Mouse (Mus musculus) heart, postnatal 0 days (tissue): Measurements from ENCODE around the gene Rora. TPM values are rescaled to one million over a fixed set of nuclear protein-coding genes. Genes with fewer than 3 reads are reported as not detected.
A peak's percentile ranks its signal among the peaks of the same experiment; 100 is the strongest.

Experiments used
- ATAC-seq: fragments of 200-750 bp; cut with Nextera tagmentation; 2 replicates; pipeline ENCODE4 v1.8.0; 2017; ENCODE audit warnings: low read depth, moderate number of reproducible peaks, moderate library complexity; ENCODE audit not compliant: insufficient read depth
- DNase-seq: peaks from one replicate; pipeline ENCODE4 v3.0.0-alpha.2; 2016; ENCODE audit warnings: low spot score
- H3K27ac ChIP-seq: fragments of 300-500 bp; sonication (generic); 2 replicates; pipeline ENCODE4 v1.5.1; 2014; ENCODE audit warnings: low read depth, mild to moderate bottlenecking
- H3K27me3 ChIP-seq: fragments of 300-500 bp; sonication (generic); 2 replicates; pipeline ENCODE4 v1.6.1; 2014; ENCODE audit warnings: low read length, mixed read lengths; ENCODE audit not compliant: control insufficient read depth, insufficient read depth
- H3K36me3 ChIP-seq: fragments of 300-500 bp; sonication (generic); replicated peaks from 2 replicates; pipeline ENCODE4 v1.6.1; 2014; ENCODE audit warnings: low read length, mixed read lengths; ENCODE audit not compliant: control insufficient read depth, insufficient read depth
- H3K4me1 ChIP-seq: fragments of 300-500 bp; sonication (generic); 2 replicates; pipeline ENCODE4 v1.6.1; 2014; ENCODE audit warnings: antibody characterized with exemption; ENCODE audit not compliant: control insufficient read depth, insufficient read depth
- H3K4me2 ChIP-seq: fragments of 300-500 bp; sonication (generic); 2 replicates; pipeline ENCODE4 v1.6.1; 2014; ENCODE audit warnings: low read depth, mild to moderate bottlenecking, low read length, moderate library complexity
- H3K4me3 ChIP-seq: fragments of 300-500 bp; sonication (generic); 2 replicates; pipeline ENCODE4 v1.5.1; 2014; ENCODE audit warnings: low read depth, low read length
- H3K9ac ChIP-seq: fragments of 300-500 bp; sonication (generic); replicated peaks from 2 replicates; pipeline ENCODE4 v1.6.1; 2014; ENCODE audit warnings: low read depth, low read length, mixed read lengths
- H3K9me3 ChIP-seq: fragments of 300-500 bp; sonication (generic); replicated peaks from 2 replicates; pipeline ENCODE4 v1.6.1; 2016; ENCODE audit warnings: low read length; ENCODE audit not compliant: control insufficient read depth
- CTCF ChIP-seq: IDR thresholded peaks from 2 replicates; pipeline ENCODE4 v1.5.1; 2016; ENCODE audit warnings: antibody characterized with exemption, control low read depth, low read depth
- EP300 ChIP-seq: IDR thresholded peaks from 2 replicates; pipeline ENCODE4 v1.6.1; 2016; ENCODE audit warnings: antibody characterized with exemption, low read depth
- WGBS: fragments of 180-500 bp; shearing (Covaris S2); extraction: QIAGEN DNeasy Blood & Tissue Kit; methylation state at CpG from one replicate; pipeline ENCODE4 v1.1.7; 2014; 5-methylcytosine and 5-hydroxymethylcytosine counted together
- polyA plus RNA-seq: library from polyadenylated mRNA; unstranded; fragments of >200 nt; fragmentation: Nextera tagmentation; extraction: Ambion mirVana; gene quantifications from 2 replicates; pipeline ENCODE4 v1.2.1, GENCODE M21; 2015
- total RNA-seq: library from RNA; depleted of rRNA; stranded (reverse); fragments of >200 nt; gene quantifications from 2 replicates; pipeline ENCODE4 v1.2.3, GENCODE M21; 2014; ENCODE audit warnings: low replicate concordance

Gene Rora
- total and polyA plus RNA-seq, 2 experiments from 2014 or later: 7.9 to 9.8 TPM

GRCm38 (mm10) chr9:68998961-68999360 is 345.4 kb downstream of the Rora start:
- no peak overlapping the region for H3K4me3 ChIP-seq
- WGBS: 92% methylated on average over 9 of the region's 9 CpGs
- no peaks in the 10 kb centered on the region for H3K36me3 ChIP-seq
- no peak for ATAC-seq
- no peaks in the 10 kb centered on the region for H3K27me3 ChIP-seq
- no peak overlapping the region for H3K27ac ChIP-seq
- no peak overlapping the region for H3K4me2 ChIP-seq
- TF ChIP-seq EP300: no peak
- DNase-seq: no peak
- peaks cover 5% of the 10 kb centered on the region for H3K9me3 ChIP-seq
- no peak overlapping the region for H3K9ac ChIP-seq
- no peaks in the 10 kb centered on the region for H3K4me1 ChIP-seq

DNA sequence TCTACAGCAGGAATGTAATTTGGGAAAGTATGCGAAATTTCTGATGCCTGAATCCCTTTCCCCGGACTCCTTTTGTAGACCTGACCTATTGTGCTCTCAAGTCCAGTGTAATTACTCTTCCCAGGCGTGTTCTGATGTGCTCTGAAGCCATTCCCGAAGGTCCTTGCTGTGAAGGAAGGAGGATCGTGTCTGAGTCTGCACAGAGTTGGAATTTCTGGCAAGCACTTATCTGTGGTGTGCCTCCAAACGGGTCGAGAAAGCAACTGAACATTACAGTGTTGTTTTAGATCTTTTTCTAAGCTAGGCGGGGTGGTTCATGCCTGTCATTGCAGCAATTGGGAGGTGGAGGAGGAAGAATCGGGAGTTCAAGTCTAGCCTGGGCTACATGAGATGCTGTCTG is 350.9 kb downstream of the Rora start:
- WGBS: 34% methylated on average over 9 of the region's 9 CpGs
- Histone ChIP-seq H3K36me3 (no peaks in the 10 kb centered on the region), H3K4me3 (no peak overlapping the region), H3K9ac (no peak overlapping the region), H3K27ac (no peak overlapping the region), H3K4me1 (no peaks in the 10 kb centered on the region), H3K4me2 (no peak overlapping the region), H3K9me3 (no peaks in the 10 kb centered on the region), H3K27me3 (no peaks in the 10 kb centered on the region)
- no peak for ATAC-seq
- TF ChIP-seq EP300: no peak
- no peak for TF ChIP-seq CTCF
- DNase-seq: peak; percentile 9

DNA sequence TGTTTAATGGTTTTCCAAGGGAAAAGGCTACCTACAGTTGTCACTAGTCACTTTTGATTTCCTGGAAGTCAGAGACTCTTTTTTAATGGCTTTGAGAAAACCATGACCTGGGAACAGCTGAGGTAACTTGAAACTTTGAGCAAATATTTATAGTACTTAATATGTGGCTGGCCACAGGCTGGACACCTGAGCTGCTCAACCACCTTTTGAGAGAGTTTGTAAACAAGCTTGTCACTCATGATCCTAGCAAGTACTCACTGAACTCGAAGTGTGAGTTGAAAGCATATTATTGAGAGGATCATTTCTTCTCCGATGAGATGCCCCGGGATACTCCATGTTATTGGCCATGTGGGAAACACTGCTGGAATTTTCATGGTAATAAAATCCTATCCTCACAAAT is 353.1 kb downstream of the Rora start:
- no peak for TF ChIP-seq EP300
- no peak for TF ChIP-seq CTCF
- Histone ChIP-seq H3K9me3 (no peaks in the 10 kb centered on the region), H3K27ac (no peak overlapping the region), H3K36me3 (no peaks in the 10 kb centered on the region), H3K9ac (no peak overlapping the region), H3K27me3 (no peaks in the 10 kb centered on the region), H3K4me3 (no peak overlapping the region), H3K4me1 (no peaks in the 10 kb centered on the region), H3K4me2 (no peak overlapping the region)
- WGBS: 78% methylated on average over 3 of the region's 3 CpGs
- DNase-seq: no peak
- ATAC-seq: no peak

DNA sequence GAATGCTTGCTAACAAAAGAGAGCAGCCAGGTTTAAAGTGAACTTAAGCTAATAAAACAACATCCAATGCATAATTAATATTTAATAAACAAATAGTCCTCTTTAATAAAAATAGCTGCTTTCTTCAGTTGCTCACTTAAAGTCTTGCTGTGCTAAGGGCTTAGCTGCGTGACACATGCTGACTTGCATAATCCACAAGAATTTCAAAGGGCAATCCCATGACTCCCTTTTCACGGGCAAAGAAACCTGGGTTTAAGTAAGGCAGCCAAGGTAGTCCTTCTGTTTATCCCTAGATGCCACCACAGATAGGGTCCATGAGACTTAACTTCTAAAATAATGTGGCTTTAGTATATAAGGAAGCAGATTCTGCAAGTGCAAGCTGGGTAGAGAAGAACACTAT is 355.1 kb downstream of the Rora start:
- Histone ChIP-seq H3K4me1 (no peaks in the 10 kb centered on the region), H3K27me3 (no peaks in the 10 kb centered on the region), H3K9ac (no peak overlapping the region), H3K4me2 (no peak overlapping the region), H3K36me3 (no peaks in the 10 kb centered on the region), H3K9me3 (no peaks in the 10 kb centered on the region), H3K27ac (no peak overlapping the region), H3K4me3 (no peak overlapping the region)
- no peak for DNase-seq
- ATAC-seq: no peak
- TF ChIP-seq CTCF (no peak), EP300 (no peak)
- 74% methylated on average over 2 of the region's 2 CpGs for WGBS

DNA sequence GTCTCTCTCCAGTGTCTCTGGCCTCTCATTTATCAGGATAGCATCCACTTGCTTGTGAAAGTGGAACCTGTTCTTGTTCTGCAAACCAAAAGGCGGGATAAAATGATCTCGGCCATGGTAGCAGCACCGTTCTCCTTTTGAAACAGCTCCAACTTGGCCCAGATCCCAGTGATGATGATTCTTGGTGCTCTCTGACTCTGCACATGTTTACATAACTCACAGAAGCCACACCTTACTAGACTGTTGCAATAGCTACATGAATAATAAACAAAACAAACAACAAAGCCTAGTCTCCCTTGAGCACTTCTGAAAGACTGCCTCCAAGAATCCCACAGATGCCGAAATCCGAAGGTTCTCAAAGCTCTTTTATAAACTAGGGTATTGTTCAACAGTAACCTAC is 357.3 kb downstream of the Rora start:
- TF ChIP-seq EP300 (no peak), CTCF (no peak)
- Histone ChIP-seq H3K27ac (no peak overlapping the region), H3K36me3 (no peaks in the 10 kb centered on the region), H3K9ac (no peak overlapping the region), H3K4me3 (no peak overlapping the region), H3K27me3 (no peaks in the 10 kb centered on the region), H3K4me1 (no peaks in the 10 kb centered on the region), H3K9me3 (no peaks in the 10 kb centered on the region), H3K4me2 (no peak overlapping the region)
- ATAC-seq: no peak
- WGBS: 43% methylated on average over 5 of the region's 5 CpGs
- no peak for DNase-seq

DNA sequence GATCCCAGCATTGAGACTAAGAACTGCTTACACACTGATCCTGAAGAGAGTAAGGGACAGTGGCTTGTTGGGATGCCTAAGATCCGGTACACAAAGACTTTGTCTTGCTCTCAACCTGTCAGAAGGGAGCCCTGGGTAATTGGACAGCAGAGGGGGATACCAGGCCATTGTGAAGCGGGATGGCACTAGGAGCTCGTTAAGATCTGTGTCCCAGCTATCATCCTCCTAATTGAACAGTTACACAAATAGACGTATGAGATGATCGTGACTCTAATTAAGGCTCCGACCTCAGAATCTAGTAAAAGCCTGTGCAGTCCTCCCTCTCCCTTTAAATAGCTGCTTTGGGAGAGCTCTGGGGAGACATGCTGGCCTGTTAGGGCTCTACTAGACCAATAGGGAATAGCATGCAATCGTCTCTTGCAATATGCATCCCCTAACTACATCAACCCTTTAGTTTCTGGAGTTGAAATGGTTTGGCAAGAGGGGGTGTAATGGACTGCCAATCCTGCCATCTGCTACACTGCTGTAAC is 359.7 kb downstream of the Rora start:
- no peak overlapping the region for H3K9ac ChIP-seq
- no peaks in the 10 kb centered on the region for H3K27me3 ChIP-seq
- no peak overlapping the region for H3K4me3 ChIP-seq
- H3K9me3 ChIP-seq: no peaks in the 10 kb centered on the region
- 80% methylated on average over 7 of the region's 7 CpGs for WGBS
- H3K4me2 ChIP-seq: no peak overlapping the region
- ATAC-seq (no peak), DNase-seq (no peak)
- no peaks in the 10 kb centered on the region for H3K36me3 ChIP-seq
- no peaks in the 10 kb centered on the region for H3K4me1 ChIP-seq
- no peak for TF ChIP-seq CTCF
- no peak for TF ChIP-seq EP300
- H3K27ac ChIP-seq: no peak overlapping the region
